Mouse (Mus musculus) liver (tissue): ENCODE results near the gene Spp1.
A peak's percentile ranks its signal among the peaks of the same experiment; 100 is the strongest.

Source experiments
- DNase-seq: peaks from one replicate; pipeline ENCODE4 v3.0.0-alpha.2; 2020; ENCODE audit warnings: mixed read lengths

Gene Spp1

DNA sequence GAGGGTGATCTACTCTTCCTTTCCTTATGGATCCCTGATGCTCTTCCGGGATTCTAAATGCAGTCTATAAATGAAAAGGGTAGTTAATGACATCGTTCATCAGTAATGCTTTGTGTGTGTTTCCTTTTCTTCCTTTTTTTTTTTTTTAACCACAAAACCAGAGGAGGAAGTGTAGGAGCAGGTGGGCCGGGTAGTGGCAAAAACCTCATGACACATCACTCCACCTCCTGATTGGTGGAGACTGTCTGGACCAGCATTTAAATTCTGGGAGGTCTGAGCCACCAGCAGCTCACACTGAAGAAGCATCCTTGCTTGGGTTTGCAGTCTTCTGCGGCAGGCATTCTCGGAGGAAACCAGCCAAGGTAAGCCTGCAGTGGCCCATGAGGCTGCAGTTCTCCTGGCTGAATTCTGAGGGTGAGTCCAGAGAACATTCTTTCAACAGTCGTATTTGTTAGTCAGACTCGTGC, at the start of gene Spp1:
TSS of gene Spp1 (plus strand) at position 284 of the 467 bp plus-strand sequence.
- DNase-seq: no peak

DNA sequence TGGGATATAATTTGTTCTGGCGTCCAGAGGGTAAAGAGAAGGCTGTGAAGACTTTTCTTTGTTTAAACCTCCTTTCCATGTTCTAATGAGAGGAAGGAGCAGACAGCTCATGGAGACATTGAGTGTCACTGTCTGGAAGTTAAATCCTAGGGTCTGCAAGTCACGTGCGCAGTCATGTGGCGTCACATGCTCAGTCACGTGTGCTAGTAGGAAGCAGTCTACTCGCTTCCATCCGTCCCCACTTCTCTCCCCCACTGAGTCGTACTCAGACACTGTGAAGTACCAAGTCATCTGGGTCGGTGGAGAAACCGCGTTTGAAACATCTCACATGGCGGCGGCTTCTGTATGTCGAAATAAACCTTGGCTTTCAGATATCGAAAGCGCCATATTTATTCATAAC, 49.4 kb upstream of the Spp1 start:
- no peak for DNase-seq

- DNase-seq: no peak
These were observed 48.0 kb upstream of the Spp1 start for GRCm38 (mm10) chr5:104386908-104387307.

DNA sequence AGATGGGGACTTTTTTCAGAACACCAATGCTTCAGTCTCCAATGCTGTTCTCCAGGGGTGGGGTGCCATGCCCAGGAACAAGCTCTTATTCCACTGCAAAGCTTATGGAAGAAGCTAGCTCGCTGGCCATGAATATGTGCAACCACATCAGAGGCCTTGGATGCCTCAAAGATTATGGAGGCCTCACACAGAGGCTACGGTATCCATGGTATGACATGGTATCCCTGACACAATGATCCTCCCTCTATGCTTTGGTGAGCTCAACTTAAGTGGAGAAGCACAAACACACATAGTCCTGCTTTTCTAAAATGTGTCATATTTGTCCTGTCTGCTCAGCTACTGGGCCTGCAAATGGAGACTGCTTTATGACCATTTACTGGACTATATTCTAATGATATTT, 44.0 kb upstream of the Spp1 start:
- no peak for DNase-seq

DNA sequence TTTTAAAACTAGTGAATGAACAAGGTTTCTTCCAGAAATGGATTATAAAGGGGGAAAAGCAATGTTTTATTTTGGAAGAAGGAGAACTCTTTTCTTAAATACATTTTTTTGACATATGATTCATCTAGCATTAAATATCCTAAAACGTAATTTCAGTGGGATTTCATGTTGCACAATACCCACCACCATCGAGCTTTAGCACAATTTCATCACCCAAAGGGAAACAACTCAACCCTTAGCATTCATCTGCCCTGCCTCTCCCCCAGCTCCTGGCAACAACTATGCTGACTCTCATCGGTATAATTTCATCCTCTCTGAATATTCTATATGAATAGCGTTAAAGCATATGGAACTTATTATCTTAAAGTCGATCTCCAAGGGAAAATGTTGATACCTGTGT, 42.1 kb upstream of the Spp1 start:
- no peak for DNase-seq

DNA sequence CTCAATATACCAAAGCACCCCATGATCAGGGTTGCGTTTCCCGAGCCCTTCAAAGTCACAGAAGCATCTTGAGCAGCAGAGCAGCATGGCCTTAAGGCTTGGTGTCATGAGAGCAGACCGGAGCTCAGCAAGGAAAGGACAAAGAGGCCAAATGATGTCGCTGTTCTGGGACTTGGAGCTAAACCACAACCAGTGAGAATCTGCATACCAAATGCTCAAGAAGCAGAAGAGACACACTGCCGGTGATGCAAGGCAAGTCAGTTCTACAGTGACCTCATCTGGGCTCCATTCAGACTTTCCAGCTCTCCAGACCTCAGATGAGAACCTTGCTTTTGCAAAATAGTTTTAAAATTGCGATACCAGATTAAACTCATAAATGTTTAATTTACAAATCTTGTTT, 38.6 kb upstream of the Spp1 start:
- no peak for DNase-seq

- no peak for DNase-seq
These were observed 36.9 kb upstream of the Spp1 start for GRCm38 (mm10) chr5:104398001-104398400.

DNA sequence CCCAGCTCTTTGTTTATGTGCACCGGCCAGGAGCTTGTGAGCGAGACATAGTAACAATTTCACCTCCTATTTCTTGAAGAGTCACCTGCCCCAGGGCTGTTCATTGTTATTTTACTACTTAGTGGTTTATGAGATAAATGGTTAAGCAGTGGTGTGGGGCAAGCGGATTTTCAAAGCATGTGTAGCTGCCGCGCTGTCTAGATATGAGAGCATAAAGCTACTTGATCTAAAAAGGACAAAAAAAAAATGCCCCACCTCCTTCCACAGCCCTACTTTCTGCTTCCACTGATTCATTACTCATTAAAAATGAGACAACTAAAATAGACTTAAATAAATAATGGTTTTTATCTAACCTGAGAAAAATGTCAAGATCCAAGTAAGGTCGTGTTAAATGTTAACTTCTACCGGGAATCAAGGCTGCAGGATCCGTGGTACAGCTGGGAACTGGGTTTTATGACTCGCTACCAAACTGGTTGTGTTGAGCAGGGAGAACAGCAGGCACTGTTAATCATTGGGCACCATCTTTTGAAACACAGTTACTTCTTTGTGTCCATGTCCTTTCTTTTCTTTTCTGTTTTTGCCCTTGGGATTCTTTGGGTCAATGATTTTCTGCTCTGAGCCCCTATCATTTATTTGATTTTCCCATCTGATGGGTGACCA, 35.5 kb upstream of the Spp1 start:
- DNase-seq: no peak

- no peak for DNase-seq
These were observed 34.9 kb upstream of the Spp1 start for GRCm38 (mm10) chr5:104399970-104400369.

- no peak for DNase-seq
These were observed 32.3 kb upstream of the Spp1 start for GRCm38 (mm10) chr5:104402651-104403050.

DNA sequence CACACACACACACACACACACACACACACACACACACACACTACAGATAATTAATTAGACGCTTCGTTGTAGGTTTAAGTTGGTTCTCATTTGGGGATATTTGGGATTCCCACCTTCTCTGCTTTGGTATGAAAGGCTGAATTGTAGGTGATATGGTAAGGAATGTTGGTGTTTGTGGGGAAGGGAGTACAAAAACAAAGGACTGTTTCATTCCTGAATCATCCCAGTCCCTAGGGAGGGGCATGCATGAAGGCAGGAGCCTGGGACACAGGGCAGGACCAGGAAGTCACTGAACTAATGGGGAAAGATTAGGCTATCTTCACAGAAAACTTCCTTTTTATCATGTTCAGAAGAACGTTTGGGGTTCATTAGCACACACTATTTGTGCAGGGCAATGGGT, 31.6 kb upstream of the Spp1 start:
- no peak for DNase-seq

DNA sequence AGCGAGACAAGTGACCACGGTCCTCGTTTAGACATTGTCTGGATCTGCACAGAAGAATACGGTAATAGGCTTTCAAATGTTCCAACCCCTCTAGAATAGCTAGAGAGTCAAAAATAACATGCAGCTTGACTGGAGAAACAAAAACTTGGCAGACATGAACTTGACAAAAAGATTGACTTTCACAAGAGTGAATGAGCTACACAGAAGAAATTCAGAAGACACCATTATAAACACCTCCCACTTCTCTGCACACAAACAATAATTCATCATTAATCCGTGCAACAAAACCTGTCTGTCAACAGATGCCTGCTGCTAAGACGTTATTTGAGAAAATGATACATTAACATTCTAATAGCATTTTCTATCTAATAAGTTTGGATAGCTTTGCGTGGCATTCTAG, 30.4 kb upstream of the Spp1 start:
- no peak for DNase-seq

GRCm38 (mm10) chr5:104405051-104405450, 29.9 kb upstream of the Spp1 start:
- no peak for DNase-seq

- DNase-seq: no peak
These were observed 28.2 kb upstream of the Spp1 start for GRCm38 (mm10) chr5:104406756-104407155.

DNA sequence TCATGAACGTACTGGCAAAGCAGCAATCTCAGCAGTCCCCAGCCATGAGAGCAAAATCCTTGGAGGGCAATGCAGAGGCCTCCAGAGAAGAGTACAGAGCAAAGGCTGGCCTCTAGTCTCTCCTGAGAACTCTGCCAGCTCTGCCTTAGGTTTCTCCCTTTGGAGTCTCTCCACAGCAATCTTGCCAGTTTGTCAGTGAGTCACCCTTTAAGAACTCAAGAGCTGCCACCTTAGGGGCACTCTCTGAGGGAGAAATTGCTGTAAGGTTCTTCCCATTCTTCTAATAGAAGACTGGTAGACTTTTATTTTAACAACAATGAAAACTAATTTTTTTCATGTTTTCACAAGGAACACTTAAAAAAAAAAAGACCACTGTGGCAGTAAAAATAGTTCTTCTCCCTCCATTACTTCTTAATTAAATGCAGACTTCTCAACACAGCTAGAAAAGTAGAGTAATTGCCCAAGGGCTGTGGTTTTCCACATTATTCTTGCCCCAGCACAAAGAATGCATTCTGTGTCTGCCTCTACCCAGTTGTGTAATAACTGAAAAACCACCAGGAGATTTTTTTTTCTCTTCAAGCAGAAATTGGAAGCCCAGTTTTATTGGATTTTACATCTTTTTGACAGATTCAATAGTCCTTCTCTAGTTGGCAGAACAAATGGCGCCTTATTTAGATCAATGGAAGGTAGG, 27.2 kb upstream of the Spp1 start:
- DNase-seq: no peak

DNA sequence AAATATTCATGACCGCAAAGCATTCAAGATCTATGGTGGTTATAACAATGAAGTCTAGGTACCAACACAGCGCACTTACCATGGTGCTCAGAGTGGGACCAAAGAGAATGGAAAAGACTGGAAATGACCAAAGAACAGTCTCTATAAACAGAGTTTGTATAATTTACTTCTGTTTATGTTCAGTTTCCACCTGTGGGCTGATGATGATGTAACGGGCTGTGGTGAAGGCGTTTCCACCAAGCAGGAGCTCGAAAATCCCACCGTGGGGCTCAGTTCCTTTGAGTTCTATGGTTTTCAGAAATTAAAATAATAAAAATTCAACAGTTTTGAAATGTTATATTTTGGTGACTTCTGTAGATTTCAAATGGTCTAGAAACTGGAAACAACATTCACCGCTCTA, 26.4 kb upstream of the Spp1 start:
- DNase-seq: no peak

GRCm38 (mm10) chr5:104415999-104416398, 18.9 kb upstream of the Spp1 start:
- DNase-seq: no peak

DNA sequence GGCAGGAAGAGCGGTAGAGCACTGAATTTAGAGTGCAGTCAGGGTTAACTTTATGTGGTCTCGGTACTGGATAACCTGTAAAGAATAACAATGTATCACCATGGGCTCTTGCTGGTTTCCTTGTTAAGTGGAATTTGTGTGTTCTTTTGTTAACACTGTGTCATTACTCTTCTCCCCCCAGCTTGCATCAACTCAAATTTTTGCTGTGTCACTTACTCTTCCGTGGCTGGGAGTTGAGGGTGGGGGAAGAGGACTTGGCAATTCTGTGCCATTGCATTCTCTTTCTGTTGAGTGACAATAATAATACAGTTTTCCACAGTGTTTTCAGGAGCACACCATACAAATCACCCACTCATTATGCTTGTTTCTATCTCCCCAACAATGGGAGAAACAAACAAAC, 17.9 kb upstream of the Spp1 start:
- DNase-seq: no peak

DNA sequence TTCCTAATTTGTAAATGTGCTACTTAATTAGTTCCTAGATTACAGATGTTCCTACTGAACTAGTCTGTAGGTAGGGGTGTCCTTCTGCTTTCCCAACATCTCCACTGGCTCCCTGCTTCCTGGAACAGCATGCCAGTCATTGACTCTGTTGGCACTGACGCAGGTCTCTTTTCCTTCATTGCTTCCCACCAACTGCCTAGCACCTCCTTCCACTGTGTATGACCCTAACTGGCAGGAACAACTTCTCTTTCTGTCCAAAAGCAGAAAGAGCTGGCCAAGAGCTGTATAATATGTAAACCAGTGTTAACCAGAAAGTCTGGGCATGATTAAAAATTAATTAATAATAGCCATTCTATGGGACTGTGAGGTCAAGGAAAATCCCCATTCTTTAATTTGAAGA, 17.2 kb upstream of the Spp1 start:
- no peak for DNase-seq

GRCm38 (mm10) chr5:104422039-104422438, 12.9 kb upstream of the Spp1 start:
- no peak for DNase-seq

DNA sequence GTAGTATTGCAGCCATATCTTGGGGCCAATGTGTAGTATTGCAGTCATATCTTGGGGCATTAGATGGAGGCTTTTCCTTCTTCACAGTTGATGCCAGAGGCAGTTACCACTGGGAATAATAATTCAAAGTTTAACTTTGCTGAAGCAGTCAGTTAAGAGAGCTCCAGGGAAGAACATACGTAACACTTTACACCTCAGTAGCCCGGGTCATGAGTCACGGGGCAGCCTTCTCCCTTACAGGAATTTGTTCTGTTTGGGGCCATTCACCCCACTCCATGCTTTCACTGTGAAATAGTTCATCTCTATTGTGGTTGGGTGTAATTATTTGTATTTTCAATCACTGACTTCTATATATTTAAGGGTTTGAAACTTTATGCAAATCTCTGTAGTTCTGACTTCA, 11.1 kb upstream of the Spp1 start:
- DNase-seq: no peak

GRCm38 (mm10) chr5:104425949-104426348, 9.0 kb upstream of the Spp1 start:
- peak; percentile 6 for DNase-seq

- no peak for DNase-seq
These were observed 2.0 kb upstream of the Spp1 start for GRCm38 (mm10) chr5:104432886-104433285.

DNA sequence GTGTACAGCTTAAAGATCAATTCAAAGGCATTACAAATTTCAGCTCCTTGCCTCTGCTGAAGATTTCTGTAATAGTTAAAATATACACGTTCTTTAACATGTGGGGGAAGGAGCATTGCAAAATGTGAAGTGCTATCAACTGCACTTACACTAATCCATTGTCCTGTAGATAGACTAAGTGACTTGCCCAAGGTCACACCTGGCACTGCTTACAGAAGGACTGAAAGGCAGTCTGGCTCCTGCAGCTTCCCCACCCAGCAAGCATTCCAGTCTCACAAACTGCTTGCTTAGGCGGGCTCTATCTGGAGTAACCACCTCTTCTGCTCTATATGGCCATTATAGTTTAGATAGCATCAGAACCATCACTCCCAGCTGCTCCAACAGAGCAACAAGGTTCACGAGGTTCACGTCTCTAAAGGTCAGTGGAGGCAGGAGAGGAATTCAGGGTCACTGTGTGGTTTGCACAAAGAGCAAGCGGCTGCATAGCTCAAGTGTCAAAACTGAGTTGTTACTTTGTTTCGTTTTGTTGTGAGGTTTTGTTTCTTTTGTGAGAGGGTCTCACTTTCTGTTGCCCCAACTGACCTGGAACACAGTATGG, 851 bp upstream of the Spp1 start:
- DNase-seq: no peak
